Comparison of ENCODE assay signal across 8 mouse cellular contexts in genomic region chr10:13553498-13553985, GRCm38 (mm10). TPM values are rescaled to one million over a fixed set of nuclear protein-coding genes. Genes with fewer than 3 reads are reported as not detected.
DNase-seq lines count a peak whose midpoint lies in the region; ATAC-seq and TF ChIP-seq lines count a peak whose summit lies in the region.

No protein-coding gene starts in this region.

- H3K4me3 ChIP-seq in lung, embryonic 15.5 days: peak overlapping the region; percentile 80
- H3K4me3 ChIP-seq in embryonic facial prominence, embryonic 14.5 days (ENCODE audit: low read depth, low read length): peak overlapping the region; percentile 79
- H3K4me3 ChIP-seq in limb, embryonic 11.5 days (ENCODE audit: low read depth, low read length): peak overlapping the region; percentile 64
- peak overlapping the region; percentile 69 for H3K4me3 ChIP-seq in olfactory bulb, adult 2 months (ENCODE audit: insufficient read depth, low read depth, low read length)

- DNase-seq in lung, postnatal 10 days: no peak
- DNase-seq in embryonic facial prominence, embryonic 14.5 days (ENCODE audit: low spot score): no peak
- DNase-seq in limb, embryonic 11.5 days (ENCODE audit: low spot score): no peak
- no peak for DNase-seq in layer of hippocampus, postnatal 10 days (ENCODE audit: low spot score in 2 of 2)
- no peak for DNase-seq in embryo, embryonic 11 days
- no peak for DNase-seq in left cerebral cortex, postnatal 25 days (ENCODE audit: low spot score in 2 of 2)

- no peaks in the 10 kb centered on the region for H3K36me3 ChIP-seq in lung, embryonic 15.5 days
- peaks cover 7% of the 10 kb centered on the region; the same call in 1 of the 2 replicates for H3K36me3 ChIP-seq in embryonic facial prominence, embryonic 14.5 days (ENCODE audit: control insufficient read depth, insufficient read depth, low read length)
- no peaks in the 10 kb centered on the region; the same call in 1 of the 2 replicates for H3K36me3 ChIP-seq in limb, embryonic 11.5 days (ENCODE audit: control insufficient read depth, insufficient read depth, low read length)

- TF ChIP-seq POLR2A in olfactory bulb, adult 2 months (IDR thresholded peaks at IDR 0.05; ENCODE audit: insufficient read depth, low read depth, low read length): no peak

- H3K4me1 ChIP-seq in lung, embryonic 15.5 days: peaks cover 10% of the 10 kb centered on the region; the same call in 1 of the 2 replicates
- peaks cover 7% of the 10 kb centered on the region for H3K4me1 ChIP-seq in embryonic facial prominence, embryonic 14.5 days (ENCODE audit: control insufficient read depth, insufficient read depth, low read length)
- H3K4me1 ChIP-seq in limb, embryonic 11.5 days (ENCODE audit: control insufficient read depth, insufficient read depth, low read length): no peaks in the 10 kb centered on the region
- H3K4me1 ChIP-seq in olfactory bulb, adult 2 months (ENCODE audit: control insufficient read depth, insufficient read depth, low read length): 0 out of 2 replicates have a peak, but pooled peaks cover 2% of the 10 kb centered on the region

- H3K9me3 ChIP-seq in lung, embryonic 15.5 days: no peaks in the 10 kb centered on the region
- H3K9me3 ChIP-seq in embryonic facial prominence, embryonic 14.5 days (ENCODE audit: control insufficient read depth, low read length): no peaks in the 10 kb centered on the region
- H3K9me3 ChIP-seq in limb, embryonic 11.5 days (ENCODE audit: control insufficient read depth, low read length): no peaks in the 10 kb centered on the region

- 17% methylated on average over 10 of the region's 10 CpGs for WGBS in lung, embryonic 15.5 days
- WGBS in embryonic facial prominence, embryonic 14.5 days: 22% methylated on average over 10 of the region's 10 CpGs
- 35% methylated on average over 10 of the region's 10 CpGs for WGBS in limb, embryonic 11.5 days
- 11% methylated on average over 10 of the region's 10 CpGs for WGBS in olfactory bulb, adult 2 months

- H3K27ac ChIP-seq in lung, embryonic 15.5 days: peak overlapping the region; percentile 67; the same call in 1 of the 2 replicates
- H3K27ac ChIP-seq in embryonic facial prominence, embryonic 14.5 days (replicated peaks; ENCODE audit: low read depth, low read length): peak overlapping the region; percentile 81
- H3K27ac ChIP-seq in limb, embryonic 11.5 days (replicated peaks; ENCODE audit: low read depth, low read length): no peak overlapping the region
- H3K27ac ChIP-seq in olfactory bulb, adult 2 months (ENCODE audit: insufficient read depth, low read depth, low read length): no peak overlapping the region

- ATAC-seq in lung, embryonic 15.5 days (ENCODE audit: borderline replicate concordance, extremely low read depth, low FRiP score, low TSS enrichment): peak; percentile 20; the same call in 1 of the 2 replicates
- ATAC-seq in embryonic facial prominence, embryonic 14.5 days (ENCODE audit: low read depth): 0 out of 2 replicates have a peak, but pooled peaks have one; percentile 5
- ATAC-seq in limb, embryonic 11.5 days (ENCODE audit: insufficient number of reproducible peaks, low FRiP score, low TSS enrichment, low read depth): 0 out of 2 replicates have a peak, but pooled peaks have one; percentile 29

- intact Hi-C loops in left cerebral cortex, postnatal 25 days (cut with DNase I): no loop called here

- H3K9ac ChIP-seq in lung, embryonic 15.5 days: peak overlapping the region; percentile 77
- peak overlapping the region; percentile 87 for H3K9ac ChIP-seq in embryonic facial prominence, embryonic 14.5 days (ENCODE audit: low read depth, low read length)
- H3K9ac ChIP-seq in limb, embryonic 11.5 days (ENCODE audit: low read length): peak overlapping the region; percentile 60

- peak overlapping the region; percentile 78 for H3K4me2 ChIP-seq in lung, embryonic 15.5 days
- peak overlapping the region; percentile 87 for H3K4me2 ChIP-seq in embryonic facial prominence, embryonic 14.5 days (ENCODE audit: low read depth, low read length)
- H3K4me2 ChIP-seq in limb, embryonic 11.5 days (ENCODE audit: low read depth, severe bottlenecking): peak overlapping the region; percentile 62

- TF ChIP-seq CTCF in olfactory bulb, adult 2 months (IDR thresholded peaks at IDR 0.05; ENCODE audit: insufficient read depth, low read depth, low read length): no peak

- H3K27me3 ChIP-seq in lung, embryonic 15.5 days: no peaks in the 10 kb centered on the region
- H3K27me3 ChIP-seq in embryonic facial prominence, embryonic 14.5 days (replicated peaks; ENCODE audit: control insufficient read depth, insufficient read depth, low read length): no peaks in the 10 kb centered on the region
- H3K27me3 ChIP-seq in limb, embryonic 11.5 days (ENCODE audit: control insufficient read depth, insufficient read depth, low read length): no peaks in the 10 kb centered on the region

RNA-seq across cellular contexts. Expression of gene Pex3, which starts 0.6 kb away (rescaled TPM):
- polyA plus RNA-seq in lung, embryonic 15.5 days (2015; fragmentation: Nextera tagmentation; extraction: Ambion mirVana): 20.2 and 23.4 TPM in 2 replicates
- polyA plus RNA-seq in embryonic facial prominence, embryonic 14.5 days (2014; fragmentation: Nextera tagmentation; extraction: Ambion mirVana): 31.3 and 38.2 TPM in 2 replicates
- polyA plus RNA-seq in limb, embryonic 11.5 days (2014; fragmentation: Nextera tagmentation; extraction: Ambion mirVana): 27.2 and 28.1 TPM in 2 replicates
- polyA plus RNA-seq in olfactory bulb, adult 2 months (2012; ENCODE audit: insufficient read depth, insufficient read length, low replicate concordance, missing spikeins): not detected in 2 replicates
- 10 to 100 TPM; 24.5 to 28.3 TPM for total RNA-seq in layer of hippocampus, postnatal 10 days (2021)
- total RNA-seq in left cerebral cortex, postnatal 25 days (2021): 10 to 100 TPM; 24.3 to 27.7 TPM

RNA-seq across cellular contexts. Expression of gene Adat2, which starts 0.8 kb away (rescaled TPM):
- 4.2 and 4.8 TPM in 2 replicates for polyA plus RNA-seq in lung, embryonic 15.5 days (2015; fragmentation: Nextera tagmentation; extraction: Ambion mirVana)
- polyA plus RNA-seq in embryonic facial prominence, embryonic 14.5 days (2014; fragmentation: Nextera tagmentation; extraction: Ambion mirVana): 4.1 and 4.9 TPM in 2 replicates
- 4.3 and 4.9 TPM in 2 replicates for polyA plus RNA-seq in limb, embryonic 11.5 days (2014; fragmentation: Nextera tagmentation; extraction: Ambion mirVana)
- not detected in 2 replicates for polyA plus RNA-seq in olfactory bulb, adult 2 months (2012; ENCODE audit: insufficient read depth, insufficient read length, low replicate concordance, missing spikeins)
- 1 to 10 TPM; 8.8 to 9.4 TPM for total RNA-seq in layer of hippocampus, postnatal 10 days (2021)
- 1 to 10 TPM; 7.6 to 8.9 TPM for total RNA-seq in left cerebral cortex, postnatal 25 days (2021)

RNA-seq across cellular contexts. Expression of gene Fuca2, which starts 54.2 kb away (rescaled TPM):
- 67.8 and 70.1 TPM in 2 replicates for polyA plus RNA-seq in lung, embryonic 15.5 days (2015; fragmentation: Nextera tagmentation; extraction: Ambion mirVana)
- 63.4 and 64.3 TPM in 2 replicates for polyA plus RNA-seq in embryonic facial prominence, embryonic 14.5 days (2014; fragmentation: Nextera tagmentation; extraction: Ambion mirVana)
- 25.6 and 26.4 TPM in 2 replicates for polyA plus RNA-seq in limb, embryonic 11.5 days (2014; fragmentation: Nextera tagmentation; extraction: Ambion mirVana)
- polyA plus RNA-seq in olfactory bulb, adult 2 months (2012; ENCODE audit: insufficient read depth, insufficient read length, low replicate concordance, missing spikeins): not detected in 2 replicates
- 10 to 100 TPM; 42.4 to 43.0 TPM for total RNA-seq in layer of hippocampus, postnatal 10 days (2021)
- total RNA-seq in left cerebral cortex, postnatal 25 days (2021): 10 to 100 TPM; 41.8 to 43.4 TPM

Comparison
In these comparisons a context has a peak if more than half of its experiments do, and no peak if none do; other contexts are left out.
1. H3K27ac ChIP-seq: peak in lung, embryonic 15.5 days (single experiment) and embryonic facial prominence, embryonic 14.5 days (single experiment); none in limb, embryonic 11.5 days (single experiment) and olfactory bulb, adult 2 months (single experiment).
2. RNA of gene Pex3, which starts 0.6 kb away (polyA plus RNA-seq): 31.3 to 38.2 TPM in embryonic facial prominence, embryonic 14.5 days, 27.2 to 28.1 TPM in limb, embryonic 11.5 days and 20.2 to 23.4 TPM in lung, embryonic 15.5 days; not detected in olfactory bulb, adult 2 months; every median in the first group is over 10 times any median in the second.
3. Peak in every context shown above with its lines, with median percentiles within 50 percentile points of each other: ATAC-seq, H3K4me2 ChIP-seq, H3K4me3 ChIP-seq and H3K9ac ChIP-seq.